Mouse (Mus musculus) macrophage (primary cell): ENCODE measurements around the gene Slc7a10. TPM values are rescaled to one million over a fixed set of nuclear protein-coding genes. Genes with fewer than 3 reads are reported as not detected.
"Not testable (repeated sequence)": the region's sequence is repeated elsewhere in the genome, so short reads cannot be mapped to it uniquely, and the experiment has no call there.

Source experiments
- H3K27ac ChIP-seq: fragments of 350-480 bp; formaldehyde crosslinking; 2 replicates; pipeline ENCODE4 v1.9.0; 2021
- H3K36me3 ChIP-seq: fragments of 350-480 bp; formaldehyde crosslinking; 2 replicates; pipeline ENCODE4 v1.9.0; 2021; ENCODE audit errors: inconsistent target
- H3K4me3 ChIP-seq: fragments of 350-480 bp; formaldehyde crosslinking; 2 replicates; pipeline ENCODE4 v1.9.0; 2021; ENCODE audit errors: inconsistent target
- H3K79me2 ChIP-seq: fragments of 350-480 bp; formaldehyde crosslinking; 2 replicates; pipeline ENCODE4 v1.9.0; 2021; ENCODE audit errors: inconsistent target
- WGBS: methylation state at CpG from one replicate; pipeline ENCODE4 v1.1.7; 2026; ENCODE audit warnings: inconsistent platforms; ENCODE audit not compliant: missing documents; 5-methylcytosine and 5-hydroxymethylcytosine counted together
- polyA plus RNA-seq: library from polyadenylated mRNA; stranded (reverse); fragments of 250-400 nt; gene quantifications from 3 replicates; pipeline ENCODE4 v1.2.4, GENCODE M21; 2018; ENCODE audit warnings: inconsistent platforms

The Slc7a10 gene
- polyA plus RNA-seq, 1 experiment from 2014 or later: not detected

DNA sequence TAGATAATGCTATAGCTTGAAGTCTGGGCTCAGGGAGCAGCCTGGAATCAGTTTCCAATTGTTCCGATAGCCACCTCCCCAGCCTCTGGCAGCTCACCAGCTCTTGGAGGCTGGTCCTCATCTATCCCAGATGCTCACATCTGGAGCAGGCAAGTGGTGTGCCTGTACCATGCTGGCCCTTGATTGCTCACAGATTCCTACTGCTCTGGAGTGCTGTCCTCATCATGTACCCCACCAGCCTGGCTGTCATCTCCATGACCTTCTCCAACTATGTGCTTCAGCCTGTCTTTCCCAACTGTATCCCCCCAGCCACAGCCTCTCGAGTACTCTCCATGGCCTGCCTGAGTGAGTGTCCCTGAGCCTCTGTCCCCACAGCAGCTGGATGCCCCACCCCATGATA is 10.8 kb downstream of the Slc7a10 start:
- Histone ChIP-seq H3K79me2 (no peaks in the 10 kb centered on the region), H3K36me3 (no peaks in the 10 kb centered on the region), H3K27ac (no peak overlapping the region), H3K4me3 (no peak overlapping the region)
- 66% methylated on average over 2 of the region's 2 CpGs for WGBS

DNA sequence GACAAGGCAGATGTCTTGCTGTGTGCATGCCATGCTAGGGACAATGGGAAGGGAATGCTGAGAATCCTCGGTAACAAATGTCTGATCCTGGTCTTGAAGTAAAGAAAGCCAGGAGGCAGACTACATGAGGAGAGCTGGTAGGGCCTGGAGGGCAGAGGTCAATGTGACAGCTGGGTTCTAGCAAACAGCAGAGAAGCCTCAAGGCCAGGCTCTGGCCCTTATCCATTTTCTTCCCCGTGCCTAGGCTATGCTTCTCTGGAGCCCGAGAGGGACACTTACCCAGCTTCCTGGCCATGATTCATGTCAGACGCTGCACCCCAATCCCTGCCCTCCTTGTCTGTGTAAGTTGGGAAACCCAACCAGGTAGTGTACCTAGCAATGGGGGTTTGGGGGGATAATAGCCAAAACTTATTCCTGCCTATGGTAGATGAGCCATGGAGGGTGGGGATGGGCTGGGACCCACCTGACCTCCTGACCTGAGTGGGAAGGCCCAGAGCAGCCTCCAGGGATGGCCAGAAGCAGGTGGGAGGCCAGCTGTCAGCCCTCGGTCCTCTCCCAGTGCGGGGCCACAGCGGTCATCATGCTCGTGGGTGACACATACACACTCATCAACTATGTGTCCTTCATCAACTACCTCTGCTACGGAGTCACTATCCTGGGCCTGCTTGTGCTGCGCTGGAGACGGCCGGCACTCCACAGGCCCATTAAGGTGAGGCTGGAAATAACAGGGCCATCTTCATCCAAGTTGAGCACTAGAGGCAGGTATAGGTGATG is 13.0 kb downstream of the Slc7a10 start:
- WGBS: 93% methylated on average over 12 of the region's 12 CpGs
- H3K79me2 ChIP-seq: no peaks in the 10 kb centered on the region
- no peak overlapping the region for H3K27ac ChIP-seq
- no peak overlapping the region for H3K4me3 ChIP-seq
- H3K36me3 ChIP-seq: no peaks in the 10 kb centered on the region

DNA sequence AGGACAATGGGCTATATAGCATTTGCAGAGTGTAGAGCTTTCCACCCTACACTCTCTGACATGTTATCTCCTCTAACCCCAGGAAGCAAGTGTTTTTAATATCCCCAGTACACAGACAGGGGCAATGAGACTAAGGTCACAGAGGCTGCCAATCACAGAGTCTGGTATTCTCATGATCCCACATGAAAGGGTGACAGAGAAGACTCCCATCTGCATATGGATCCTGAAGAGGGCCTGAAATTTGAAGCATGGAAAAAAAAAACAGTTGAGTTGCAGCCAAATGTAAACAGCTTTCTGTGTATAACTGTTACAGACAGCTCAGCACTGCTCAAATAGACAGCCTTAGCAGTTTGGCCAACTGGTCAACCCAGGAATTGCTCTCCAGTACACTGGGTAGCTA is 13.6 kb downstream of the Slc7a10 start:
- Histone ChIP-seq H3K27ac (no peak overlapping the region), H3K79me2 (no peaks in the 10 kb centered on the region), H3K36me3 (no peaks in the 10 kb centered on the region), H3K4me3 (no peak overlapping the region)

DNA sequence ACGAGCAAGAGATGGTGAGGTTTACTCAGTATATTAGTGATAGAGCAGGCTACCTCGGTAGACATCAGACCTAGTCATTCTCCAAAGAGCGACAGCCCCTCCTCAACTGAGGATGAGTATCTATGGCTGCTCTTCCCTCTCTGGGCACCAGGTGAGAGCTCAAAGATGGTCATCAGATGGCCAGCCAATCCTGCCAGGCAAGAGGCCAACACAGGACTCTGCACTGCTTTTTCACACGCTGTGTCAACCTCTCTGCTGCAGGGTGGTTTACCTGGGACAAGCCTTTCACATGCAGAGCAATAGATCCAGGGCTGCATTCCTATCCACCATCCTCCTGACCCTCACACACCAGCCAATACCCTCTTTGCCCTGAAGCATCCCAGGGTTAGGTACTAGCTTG is 25.6 kb downstream of the Slc7a10 start:
- 95% methylated on average over 4 of the region's 4 CpGs for WGBS

DNA sequence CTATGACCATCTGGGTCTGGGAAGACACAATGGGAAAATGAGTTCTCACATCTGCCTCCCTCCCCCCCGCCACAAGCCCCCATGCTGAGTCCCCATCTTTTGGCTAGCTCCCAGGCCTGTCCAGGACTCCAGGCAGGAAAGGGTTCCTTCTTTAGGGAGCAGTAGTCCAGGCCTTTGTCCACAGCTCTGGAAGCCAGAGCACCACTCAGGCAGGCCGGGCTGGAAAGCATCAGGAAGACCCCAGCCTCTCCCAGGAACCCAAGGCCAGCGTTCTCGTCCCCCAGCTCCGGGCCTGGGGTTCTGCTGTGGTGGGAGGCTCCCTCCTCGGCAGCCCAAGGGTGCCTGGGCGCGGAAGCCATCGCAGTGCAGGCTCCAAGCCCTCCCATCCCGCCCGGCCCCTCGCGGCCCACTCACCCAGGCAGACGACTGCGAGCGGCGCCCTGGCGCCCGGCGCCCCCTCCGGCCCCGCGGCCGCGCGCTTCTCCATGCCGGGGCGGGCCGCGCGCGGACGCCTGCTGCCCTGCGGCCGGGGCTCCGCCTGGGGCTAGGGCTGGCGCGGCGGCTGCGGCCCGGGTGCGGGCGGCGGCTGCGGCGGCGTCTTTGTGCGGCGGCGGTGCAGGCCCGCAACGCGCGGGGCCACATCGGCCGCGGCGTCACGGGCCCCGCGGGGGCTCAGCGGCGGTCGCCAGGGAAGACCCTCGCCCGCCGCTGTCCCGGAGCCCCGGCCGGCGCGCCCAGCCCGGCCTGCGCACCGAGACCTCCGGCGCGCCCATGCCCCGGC is 28.4 kb downstream of the Slc7a10 start:
- WGBS: 2% methylated on average over 78 of the region's 79 CpGs
- no peak overlapping the region for H3K4me3 ChIP-seq
- H3K79me2 ChIP-seq: no peaks in the 10 kb centered on the region
- H3K36me3 ChIP-seq: no peaks in the 10 kb centered on the region
- no peak overlapping the region for H3K27ac ChIP-seq

More for the DNA sequence above, 25.6 kb downstream of the Slc7a10 start:
- no peaks in the 10 kb centered on the region for H3K79me2 ChIP-seq
- H3K27ac ChIP-seq: no peak overlapping the region
- H3K36me3 ChIP-seq: no peaks in the 10 kb centered on the region
- no peak overlapping the region for H3K4me3 ChIP-seq

DNA sequence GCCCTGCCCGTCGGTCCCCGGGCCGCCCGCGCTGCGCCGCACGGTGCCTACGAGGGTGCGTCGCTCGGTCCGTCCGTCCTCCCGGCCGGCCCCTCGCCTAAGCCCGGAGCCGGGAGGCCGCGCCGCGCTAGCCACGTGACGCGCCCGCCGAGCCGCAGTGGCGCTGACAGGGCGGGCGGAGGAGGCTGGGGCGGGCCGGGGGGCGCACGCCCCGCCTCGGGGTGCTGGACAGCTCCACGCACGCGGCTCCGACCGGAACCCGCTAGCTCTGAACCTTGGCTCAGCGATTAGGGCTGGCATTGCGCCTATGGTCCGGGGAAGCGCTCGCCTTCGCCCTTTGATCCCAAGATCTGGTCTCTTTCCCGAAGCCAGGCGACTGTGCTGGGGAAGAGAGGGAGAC is 29.0 kb downstream of the Slc7a10 start, which contains the start of gene Lrp3:
TSS of gene Lrp3 (minus strand) at position 274 of the 400 bp plus-strand sequence.
- Histone ChIP-seq H3K36me3 (no peaks in the 10 kb centered on the region), H3K27ac (no peak within 1 kb of the TSS), H3K4me3 (no peak within 1 kb of the TSS), H3K79me2 (no peaks in the 10 kb centered on the region)
- 2% methylated on average over 49 of the region's 53 CpGs for WGBS

DNA sequence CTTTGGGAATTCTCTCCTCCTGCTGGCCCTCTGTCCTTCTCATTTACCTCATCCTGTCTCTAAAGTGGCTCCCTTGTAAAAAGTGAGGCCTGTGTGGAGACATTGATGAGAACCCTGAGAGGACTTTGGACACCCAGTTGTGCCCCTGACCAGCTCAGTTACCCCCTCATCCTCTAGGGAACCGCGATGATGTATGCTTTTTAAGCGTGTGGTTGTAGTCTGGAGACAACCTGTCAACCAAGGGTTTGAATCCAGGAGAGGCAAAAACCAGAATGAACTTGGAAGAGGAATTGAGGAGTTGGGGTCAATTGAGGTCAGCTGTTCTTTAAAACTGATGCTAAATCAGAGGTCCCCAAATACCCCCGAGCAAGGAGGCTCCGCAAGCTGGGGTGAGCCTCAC is 29.5 kb downstream of the Slc7a10 start:
- WGBS: 60% methylated on average over 5 of the region's 5 CpGs
- H3K36me3 ChIP-seq: no peaks in the 10 kb centered on the region
- no peak overlapping the region for H3K4me3 ChIP-seq
- no peaks in the 10 kb centered on the region for H3K79me2 ChIP-seq
- H3K27ac ChIP-seq: no peak overlapping the region

DNA sequence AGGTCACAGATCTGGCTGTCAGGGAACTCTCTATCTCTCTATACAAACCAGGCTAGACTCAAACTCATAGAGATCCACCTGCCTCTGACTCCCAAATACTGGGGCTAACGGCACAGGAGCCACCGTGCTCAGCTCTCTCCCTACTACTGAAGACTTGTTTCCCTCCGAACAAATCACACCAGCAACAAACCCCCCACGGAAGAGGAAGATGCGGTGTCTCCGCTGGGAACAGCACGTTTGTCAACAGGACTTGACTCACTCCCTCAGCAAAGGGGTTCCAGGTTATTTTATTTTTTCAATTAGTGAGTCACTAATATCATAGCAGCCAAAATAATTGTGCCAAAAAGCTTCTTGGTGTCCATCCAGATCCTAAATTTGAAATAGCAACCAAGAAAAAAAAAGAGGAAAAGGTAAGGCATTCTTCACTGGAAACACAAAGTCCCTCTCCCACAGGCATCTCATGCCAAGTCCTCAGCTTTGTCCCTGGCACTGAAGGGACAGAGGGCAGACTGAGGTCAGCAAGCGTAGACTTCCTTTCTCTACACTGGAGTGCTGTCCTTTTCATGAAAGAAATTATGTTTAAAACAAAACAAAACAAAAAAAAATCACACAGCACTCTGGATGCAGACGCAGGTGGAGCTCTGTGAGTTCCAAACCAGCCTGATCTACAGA is 34.6 kb downstream of the Slc7a10 start:
- H3K27ac ChIP-seq: no peak overlapping the region
- no peaks in the 10 kb centered on the region for H3K79me2 ChIP-seq
- no peak overlapping the region for H3K4me3 ChIP-seq
- H3K36me3 ChIP-seq: no peaks in the 10 kb centered on the region
- WGBS: 79% methylated on average over 9 of the region's 9 CpGs

DNA sequence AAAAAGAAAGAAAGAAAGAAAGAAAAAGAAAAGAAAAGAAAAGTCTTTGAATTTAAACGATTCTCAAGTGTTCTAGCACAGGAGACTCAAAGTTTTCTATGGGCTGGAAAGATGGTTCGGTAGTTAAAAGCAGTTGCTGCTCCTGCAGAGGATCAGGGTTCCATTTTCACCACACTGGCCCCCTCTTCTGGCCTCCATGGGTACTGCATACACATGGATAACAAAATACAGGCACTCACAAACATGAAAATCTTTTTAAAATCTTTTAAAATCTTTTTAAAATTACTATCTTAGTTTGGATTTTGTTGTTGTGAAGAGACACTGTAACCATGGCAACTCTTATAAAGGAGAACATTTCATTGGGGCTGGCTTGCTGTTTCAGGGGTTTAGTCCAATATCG is 44.1 kb downstream of the Slc7a10 start:
- Histone ChIP-seq H3K79me2 (no peaks in the 10 kb centered on the region), H3K27ac (no peak overlapping the region), H3K36me3 (no peaks in the 10 kb centered on the region), H3K4me3 (no peak overlapping the region)
- WGBS: 88% methylated on average over 2 of the region's 3 CpGs

DNA sequence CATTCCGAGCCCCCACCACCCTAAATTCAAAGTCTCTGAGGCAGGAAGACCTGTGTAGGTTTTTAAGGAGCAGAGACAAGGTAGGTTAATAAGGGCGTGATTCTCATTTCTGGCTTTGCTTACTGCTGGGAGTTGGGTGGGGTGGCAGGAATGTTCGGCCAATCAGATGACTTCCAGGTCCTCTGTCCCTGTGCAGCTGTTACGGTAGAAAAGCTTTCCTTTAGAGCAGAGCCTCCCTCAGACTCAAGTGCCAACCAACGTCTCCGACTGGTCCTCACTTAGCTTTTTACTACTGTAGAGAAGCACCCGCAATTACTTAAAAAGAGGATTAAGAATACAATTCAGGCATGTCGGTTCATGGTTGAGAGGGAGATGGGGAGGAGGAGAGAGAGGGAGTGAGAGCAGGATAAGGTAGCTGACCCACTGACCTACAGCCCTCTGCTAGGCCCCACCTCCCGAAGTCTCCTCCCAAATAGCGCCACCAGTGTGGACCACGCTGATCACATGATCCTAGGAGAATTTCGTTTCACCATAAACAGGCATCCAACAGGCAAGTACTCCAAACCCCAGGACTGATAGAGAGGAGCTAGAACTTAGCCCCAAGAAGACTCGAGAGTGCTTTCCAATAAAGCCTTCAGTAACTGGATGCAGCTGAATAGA is 46.7 kb downstream of the Slc7a10 start:
- WGBS: 97% methylated on average over 13 of the region's 13 CpGs
- Histone ChIP-seq H3K79me2 (no peaks in the 10 kb centered on the region), H3K27ac (no peak overlapping the region), H3K4me3 (no peak overlapping the region), H3K36me3 (no peaks in the 10 kb centered on the region)

DNA sequence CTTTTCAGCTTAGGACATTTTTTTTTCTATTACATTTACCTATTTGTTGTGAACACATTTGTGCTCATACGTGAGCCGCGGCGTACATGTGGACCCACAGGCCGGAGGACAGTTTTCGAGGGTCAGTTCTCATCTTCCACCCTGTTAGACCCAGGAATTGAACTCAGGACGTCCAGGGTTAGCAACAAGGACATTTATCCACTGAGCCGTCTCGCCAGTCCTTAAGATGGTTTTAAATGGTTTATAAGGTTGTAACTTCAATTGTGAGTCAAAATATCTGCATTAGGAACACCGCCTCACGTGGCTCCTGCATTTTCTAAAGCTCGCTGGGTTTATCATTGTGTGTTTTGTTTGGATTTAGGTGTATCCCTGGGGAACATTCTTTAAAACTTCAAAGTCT is 47.7 kb downstream of the Slc7a10 start:
- WGBS: 88% methylated on average over 12 of the region's 12 CpGs
- peak overlapping the region; percentile 54; the same call in 1 of the 2 replicates for H3K4me3 ChIP-seq
- peak overlapping the region; percentile 50; the same call in 1 of the 2 replicates for H3K27ac ChIP-seq
- H3K36me3 ChIP-seq: no peaks in the 10 kb centered on the region
- H3K79me2 ChIP-seq: no peaks in the 10 kb centered on the region

DNA sequence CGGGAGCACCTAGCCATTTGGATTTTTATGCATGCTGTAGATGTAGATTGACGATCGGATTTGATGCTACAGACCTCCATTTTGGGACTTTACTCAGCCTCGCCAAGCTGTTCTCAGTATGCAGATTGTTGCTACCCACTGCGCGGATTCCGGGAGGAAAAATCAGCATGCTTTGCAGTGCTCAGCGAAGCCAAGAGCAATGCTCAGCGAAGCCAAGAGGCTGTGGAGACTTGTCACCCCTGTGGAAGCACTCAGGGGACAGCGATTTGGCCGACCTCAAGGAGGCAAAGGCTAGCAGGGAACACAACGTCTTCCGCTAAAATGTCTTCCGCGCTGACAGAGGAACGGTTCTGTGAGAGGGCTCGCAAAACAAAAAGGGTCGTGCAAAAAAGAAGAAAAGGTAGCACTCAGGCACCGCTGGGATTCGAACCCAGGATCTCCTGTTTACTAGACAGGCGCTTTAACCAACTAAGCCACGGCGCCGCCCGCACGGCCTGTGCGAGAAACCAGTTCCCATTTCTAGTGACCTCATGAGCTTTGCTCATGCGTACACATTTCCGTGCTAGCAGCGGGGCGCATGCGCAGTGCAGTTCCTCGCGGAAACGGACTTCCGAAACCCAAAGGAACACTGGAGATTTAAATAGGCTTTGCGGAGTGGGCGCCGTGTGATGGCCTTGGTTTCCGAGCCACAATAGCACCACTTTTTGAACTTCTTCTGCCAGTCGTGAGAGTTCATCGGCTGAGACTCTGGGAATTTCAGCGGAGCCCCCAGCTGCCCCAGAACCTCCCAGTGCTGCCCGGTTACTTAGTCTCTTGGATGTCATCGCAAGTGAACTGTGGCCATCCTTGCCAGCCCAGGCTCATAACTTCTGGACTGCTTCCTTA is 48.4 kb downstream of the Slc7a10 start:
- no peaks in the 10 kb centered on the region for H3K36me3 ChIP-seq
- H3K4me3 ChIP-seq: peak overlapping the region; percentile 54
- H3K27ac ChIP-seq: peak overlapping the region; percentile 50
- 2% methylated on average over 45 of the region's 45 CpGs for WGBS
- H3K79me2 ChIP-seq: no peaks in the 10 kb centered on the region

DNA sequence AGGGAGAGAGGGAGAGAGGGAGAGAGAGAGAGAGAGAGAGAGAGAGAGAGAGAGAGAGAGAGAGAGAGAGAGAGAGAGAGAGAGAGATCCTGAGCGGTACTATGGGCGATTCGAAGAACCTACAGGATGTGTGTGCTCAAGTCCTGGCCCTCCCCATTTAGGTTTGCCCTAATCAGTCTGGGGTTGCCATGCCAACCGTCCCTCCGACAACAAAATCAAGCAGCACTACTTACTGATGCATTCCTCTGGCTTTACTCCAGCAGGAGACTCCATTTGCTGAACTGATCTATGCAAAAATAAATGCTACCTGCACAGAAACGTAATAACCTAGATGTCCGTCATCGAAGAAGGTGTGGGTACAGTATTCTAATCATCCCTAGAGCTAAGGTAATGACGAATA is 49.1 kb downstream of the Slc7a10 start:
- H3K4me3 ChIP-seq: peak overlapping the region; percentile 54; the same call in 1 of the 2 replicates
- 46% methylated on average over 8 of the region's 9 CpGs for WGBS
- no peaks in the 10 kb centered on the region for H3K36me3 ChIP-seq
- H3K27ac ChIP-seq: no peak overlapping the region
- no peaks in the 10 kb centered on the region for H3K79me2 ChIP-seq

DNA sequence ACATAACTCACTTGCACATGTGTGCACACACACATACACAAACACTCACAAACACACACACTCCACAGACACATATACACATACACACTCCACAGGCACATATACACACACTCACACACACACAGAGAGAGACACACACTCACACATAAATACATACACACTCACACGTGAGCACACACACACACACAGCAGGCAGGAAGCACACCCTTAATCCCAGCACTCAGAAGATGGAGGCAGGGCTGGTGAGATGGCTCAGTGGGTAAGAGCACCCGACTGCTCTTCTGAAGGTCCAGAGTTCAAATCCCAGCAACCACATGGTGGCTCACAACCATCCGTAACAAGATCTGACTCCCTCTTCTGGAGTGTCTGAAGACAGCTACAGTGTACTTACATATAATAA is 51.8 kb downstream of the Slc7a10 start:
- H3K36me3 ChIP-seq, H3K4me3 ChIP-seq, H3K27ac ChIP-seq, H3K79me2 ChIP-seq: not testable (repeated sequence)
- 89% methylated on average over 1 of the region's 3 CpGs for WGBS
